Mouse (Mus musculus) testis, postnatal 14 days (tissue): ENCODE measurements at regions not wholly inside any gene's neighbourhood (a gene's known extent, or its start where the extent isn't known, plus 50 kb on each side); places are given as distances from the start of the nearest gene placed in this dataset.

Experiments used
- DNase-seq: peaks from one replicate; pipeline ENCODE4 v3.0.0; 2021; ENCODE audit warnings: low spot score

DNA sequence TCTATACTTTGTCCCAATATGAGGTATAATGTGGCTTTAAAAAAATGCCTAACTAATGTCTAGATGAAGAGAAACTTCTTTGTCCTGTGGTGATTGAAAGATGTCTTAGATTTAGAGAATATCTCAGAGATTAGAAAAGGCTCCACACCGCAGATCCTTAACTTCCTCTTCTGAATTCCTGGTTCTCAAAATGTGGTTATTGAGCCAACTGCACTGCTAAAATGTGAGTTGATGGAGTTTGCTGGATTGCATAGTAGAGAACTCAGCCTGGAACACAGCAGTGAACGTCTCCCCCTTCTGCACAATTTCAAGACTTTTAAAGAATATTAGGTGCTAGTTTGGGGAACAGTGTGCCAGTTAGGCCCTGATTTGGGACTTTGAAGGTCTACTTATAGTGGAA lies 312.7 kb upstream of the Cd180 start:
- DNase-seq: no peak

DNA sequence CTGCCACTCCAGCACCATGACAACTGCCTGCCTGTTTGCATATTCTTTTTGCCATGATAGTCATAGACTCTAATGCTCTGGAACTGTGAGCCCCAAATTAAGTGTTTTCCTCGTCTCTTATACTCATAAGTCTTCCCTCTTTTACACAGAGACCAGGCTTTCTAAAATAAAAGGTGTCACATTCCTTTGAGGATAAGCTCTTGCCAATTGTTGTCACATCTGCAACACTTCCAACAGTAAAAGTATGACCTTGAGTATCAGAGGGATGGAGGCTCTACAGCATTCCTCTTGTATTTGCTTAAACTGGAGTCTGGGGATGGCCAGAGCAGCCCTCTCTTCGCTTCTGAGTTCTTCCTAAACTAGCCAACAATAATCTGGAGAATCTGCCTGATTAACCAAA lies 301.4 kb upstream of the Cd180 start:
- no peak for DNase-seq

DNA sequence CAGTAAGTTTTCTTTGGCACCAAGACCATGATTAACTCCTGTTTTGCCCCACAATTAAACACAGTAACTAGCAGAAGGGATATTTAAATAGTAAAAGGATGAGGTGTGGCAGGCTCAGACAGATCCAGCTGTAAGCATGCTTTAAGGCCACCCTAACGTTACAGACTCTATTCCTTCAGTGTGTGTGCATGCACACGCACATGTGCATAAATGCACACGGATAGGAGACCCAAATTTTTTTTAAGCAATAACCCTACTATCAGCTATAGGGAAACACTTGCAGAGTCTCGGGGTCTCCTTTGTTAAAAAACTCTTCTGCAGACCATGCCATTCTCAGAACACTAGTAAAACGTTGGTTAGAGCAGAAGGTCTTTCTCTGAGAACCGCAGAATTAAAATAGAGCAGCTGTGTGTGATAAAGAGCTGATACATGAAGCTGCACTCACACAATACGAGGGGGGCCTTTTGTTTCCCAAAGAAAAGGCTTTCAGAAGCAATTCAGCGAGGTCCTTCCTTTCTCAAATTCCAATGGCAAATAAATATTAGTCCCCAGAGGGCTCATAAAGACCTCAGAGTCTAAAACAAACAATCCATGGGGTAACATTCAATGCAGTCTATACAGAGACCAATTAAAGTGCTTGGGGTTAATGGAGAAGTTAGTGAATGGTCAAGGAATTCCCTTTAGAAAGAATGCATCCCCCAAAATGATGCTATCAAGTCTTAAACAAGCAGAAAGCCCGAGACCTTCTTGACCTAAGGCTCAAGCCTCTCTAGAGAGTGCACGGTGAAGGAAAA lies 300.3 kb upstream of the Cd180 start:
- DNase-seq: no peak

DNA sequence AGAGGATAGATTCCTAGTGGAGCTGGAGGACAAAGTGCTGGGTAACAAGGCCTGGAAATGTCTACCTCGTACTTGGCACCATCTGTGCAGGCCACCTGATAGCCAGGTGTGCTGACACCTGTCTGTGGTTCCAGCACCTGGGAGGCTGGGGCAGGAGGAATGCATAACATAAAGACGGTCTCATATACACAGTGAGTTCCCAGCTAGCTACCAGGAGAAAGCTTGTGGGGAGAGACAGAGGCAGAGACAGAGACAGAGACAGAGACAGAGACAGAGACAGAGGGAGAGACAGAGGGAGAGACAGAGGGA lies 299.7 kb upstream of the Cd180 start:
- DNase-seq: no peak

DNA sequence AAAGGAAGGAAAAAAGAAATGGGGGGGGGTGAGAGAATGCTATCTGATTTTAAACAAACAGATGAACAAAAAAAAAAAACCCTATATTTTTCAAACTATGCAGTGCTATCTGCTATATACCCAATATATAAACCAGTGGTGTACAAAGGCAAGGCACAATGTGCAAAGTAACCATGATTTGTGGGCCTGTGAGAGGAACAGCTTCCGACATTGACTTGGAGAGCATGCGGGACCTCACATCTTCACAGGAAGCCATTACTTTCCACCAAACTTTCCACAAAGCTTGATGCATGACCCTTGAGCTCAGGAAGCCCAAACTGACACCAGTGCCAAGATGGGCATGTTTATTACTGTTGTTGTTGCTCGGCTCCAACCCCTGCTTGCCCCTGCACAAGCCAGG lies 299.3 kb upstream of the Cd180 start:
- DNase-seq: no peak

DNA sequence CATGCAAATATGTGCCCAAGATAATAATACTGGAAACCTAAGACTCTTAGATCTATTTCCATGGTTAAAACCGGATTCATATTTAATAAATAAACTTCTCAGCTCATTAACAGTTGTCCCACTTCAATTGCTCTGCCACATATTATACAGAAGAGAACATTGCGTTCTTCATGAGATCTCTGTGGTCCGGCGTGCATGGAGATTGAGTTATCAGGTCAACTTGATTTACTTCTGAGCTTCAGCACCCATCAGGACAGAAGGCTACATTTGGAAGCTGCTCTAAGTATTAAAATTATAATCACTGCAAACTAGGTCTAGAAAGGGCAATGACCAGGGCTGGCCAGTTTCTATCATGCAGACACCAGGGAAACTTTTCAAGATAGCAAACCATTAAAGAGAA lies 295.9 kb upstream of the Cd180 start:
- DNase-seq: no peak

DNA sequence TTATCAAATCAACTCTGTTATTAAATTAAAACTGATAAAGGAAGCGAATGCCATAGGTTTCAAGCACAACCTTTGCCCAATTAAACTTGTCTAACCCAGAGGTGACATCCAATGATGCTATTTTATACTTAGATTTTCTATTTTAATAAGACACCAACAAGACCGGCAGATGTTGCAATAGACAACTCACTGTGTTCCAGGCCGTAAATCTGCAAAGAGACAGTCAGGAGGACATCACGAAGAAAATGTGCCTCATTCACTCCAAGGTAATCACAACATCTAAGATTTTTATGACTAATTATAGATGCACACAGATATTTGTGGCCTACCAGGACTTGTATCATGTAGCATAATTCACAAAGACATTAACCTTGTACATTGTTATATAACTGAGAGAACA lies 281.5 kb upstream of the Cd180 start:
- no peak for DNase-seq

DNA sequence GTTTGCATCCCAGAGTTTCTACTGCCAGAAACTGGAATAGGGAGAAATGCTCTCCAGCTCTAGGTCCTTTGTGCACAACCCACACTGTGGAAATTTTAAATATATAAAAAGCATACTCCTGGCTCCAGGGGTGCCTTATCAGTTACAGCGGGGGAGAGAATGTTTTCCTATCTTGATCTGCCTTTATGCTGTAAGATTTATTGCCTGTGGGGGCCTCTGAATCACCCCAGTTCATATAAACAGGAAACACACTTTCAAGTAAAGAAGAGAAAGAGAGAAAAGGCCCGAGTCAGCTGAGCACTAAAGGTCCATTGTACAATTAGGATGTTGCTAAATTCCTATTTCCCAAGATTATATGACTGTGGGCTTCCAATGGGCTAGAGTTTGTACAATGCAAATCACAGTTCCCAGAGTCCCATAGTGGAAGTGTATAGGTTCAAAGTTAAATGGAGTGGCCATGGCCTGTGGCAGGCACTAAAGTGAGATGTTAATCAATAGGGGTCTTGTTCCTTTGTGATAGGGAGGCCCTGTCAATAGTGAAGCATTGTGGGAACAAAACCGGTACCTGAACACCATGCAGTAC lies 258.9 kb upstream of the Cd180 start:
- no peak for DNase-seq

DNA sequence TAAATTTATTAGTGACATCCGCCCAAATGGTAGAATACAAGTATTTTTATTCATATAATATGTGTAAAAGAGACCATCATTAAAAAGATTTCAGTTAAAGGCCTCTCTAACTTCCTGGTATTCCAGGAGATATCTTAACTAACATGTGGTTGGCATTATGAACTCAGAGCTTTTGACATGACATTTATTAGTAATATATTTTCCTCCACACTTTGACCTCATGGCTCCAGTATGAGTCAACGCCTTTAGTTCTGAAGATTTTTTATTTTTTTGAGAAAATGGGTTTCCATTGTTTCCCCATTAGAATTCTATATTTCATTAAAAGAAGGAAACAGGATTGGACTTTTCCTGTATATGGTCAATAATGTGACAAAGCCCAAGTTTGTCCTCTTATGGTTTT lies 250.7 kb upstream of the Cd180 start:
- DNase-seq: no peak

DNA sequence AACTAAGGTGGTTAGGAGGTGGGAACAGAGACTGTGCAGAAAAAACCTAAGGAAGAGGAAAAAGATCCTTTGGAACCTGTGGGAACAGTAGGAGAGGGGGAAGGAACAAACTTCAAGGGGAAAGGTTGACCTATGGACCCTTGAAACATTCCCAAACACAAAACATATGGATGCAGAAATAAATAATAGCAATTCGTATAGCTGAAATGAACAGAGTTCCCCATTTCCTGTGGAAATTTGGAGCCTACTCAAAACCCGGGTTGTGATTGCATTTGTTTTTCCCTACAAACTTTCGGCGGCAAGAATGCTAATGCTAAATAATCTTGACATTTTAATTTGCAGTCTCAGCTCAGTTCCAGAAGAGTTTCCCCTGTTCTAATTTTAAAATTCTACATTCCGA lies 246.0 kb upstream of the Cd180 start:
- no peak for DNase-seq

DNA sequence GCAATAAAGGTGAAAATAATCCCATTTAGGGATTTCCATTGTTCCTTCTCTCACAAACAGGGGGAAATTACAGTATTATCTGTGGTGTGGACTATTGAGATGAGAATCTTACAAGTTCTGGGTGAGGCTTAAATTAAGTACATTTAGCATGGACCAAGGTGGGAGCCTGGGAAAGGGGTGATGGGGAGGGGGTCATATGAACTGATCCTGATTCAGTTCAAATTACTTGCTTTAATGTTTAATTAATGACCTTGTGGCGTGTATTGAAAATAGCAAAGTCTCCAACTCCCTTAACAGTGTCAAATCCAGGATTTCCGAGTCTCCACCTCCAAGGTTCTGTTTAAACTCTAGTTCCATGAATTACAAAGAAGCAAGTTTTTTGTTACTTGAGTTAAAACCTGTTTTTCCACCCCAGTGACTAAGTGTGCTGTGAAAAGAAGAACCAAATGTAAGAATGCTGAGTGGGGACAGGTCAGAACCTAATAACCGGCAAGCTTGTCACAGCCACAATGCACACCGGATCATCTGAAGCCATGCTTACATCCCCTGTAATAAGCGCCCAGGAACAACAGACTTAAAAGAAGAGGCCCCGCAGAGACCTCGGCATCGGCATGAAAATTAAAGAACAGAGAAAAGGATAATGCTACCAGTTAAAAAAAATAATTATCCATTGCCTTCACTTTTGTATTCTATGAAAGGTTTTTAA lies 243.8 kb upstream of the Cd180 start:
- no peak for DNase-seq

DNA sequence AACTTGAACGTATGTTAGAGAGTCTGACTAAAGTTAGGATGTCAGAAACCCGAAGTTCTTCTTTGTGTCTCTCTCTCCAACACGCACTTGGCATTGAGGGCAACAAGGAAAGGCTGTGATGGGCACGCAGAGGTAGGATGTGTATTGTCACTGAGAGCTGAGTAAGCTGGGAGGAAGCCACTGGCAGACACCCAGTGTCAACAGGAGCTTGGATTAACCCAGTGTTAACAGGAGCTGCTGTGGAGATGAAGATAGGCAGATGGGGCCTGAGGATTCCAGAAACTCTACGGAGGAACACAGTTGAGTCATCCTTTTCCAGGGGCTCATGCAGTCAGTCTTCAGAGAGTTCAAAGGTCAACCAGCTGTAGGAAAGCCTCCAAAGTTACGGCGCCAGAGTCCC lies 242.2 kb upstream of the Cd180 start:
- no peak for DNase-seq

DNA sequence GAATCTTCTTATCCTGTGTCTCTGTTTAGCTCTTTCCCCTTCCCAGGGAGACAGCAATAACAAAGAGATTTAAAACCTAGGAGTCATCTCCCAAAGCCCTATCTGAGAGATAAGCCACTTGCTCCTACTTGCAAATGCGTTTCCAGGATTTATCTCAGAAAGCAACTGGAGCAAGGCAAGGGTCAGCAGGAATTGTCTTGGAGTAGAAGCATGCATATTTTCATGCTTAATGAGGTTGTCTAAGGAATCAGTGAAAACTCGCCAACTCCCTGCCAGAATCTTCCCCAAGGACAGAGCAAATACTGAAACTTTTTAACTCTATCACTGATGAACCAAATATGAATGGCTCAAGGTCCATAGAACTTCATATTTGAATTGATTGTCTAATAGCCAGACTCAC lies 234.6 kb upstream of the Cd180 start:
- DNase-seq: no peak

DNA sequence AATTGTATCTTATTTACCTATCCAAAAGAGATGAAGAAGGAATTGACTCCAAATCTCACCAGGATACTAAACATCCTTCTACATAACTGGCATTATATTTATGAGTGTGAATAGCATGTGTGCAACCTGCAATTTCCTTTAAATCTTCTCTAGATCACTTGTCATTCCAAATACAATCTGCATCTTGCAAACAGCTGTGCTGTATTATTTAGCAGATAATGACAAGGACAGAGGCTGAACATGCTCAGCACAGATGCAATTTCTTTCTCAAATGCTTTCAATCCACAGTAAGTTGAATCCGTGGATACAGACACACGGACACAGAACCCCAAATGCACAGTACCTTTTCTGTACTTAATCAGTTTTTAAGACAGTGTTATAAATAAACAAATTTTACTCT lies 229.4 kb upstream of the Cd180 start:
- DNase-seq: no peak

DNA sequence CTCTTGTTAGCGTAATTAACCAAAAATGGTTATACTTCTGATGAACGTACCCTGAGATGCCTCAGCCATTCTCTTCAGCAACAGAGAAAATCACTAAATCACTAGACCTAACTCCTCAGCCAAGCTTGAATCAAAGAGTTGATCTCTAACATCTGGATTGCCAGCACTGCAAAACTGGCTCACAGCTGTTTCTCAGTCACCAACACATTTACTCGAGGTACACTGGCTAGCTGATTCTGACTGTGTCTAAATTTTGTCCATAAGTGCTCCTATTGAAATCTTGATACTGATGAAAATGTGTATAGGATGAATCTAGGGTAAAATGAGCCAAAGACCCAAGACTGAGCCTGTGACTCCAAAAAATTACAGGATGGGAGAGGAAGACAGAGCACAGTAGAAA lies 211.5 kb upstream of the Cd180 start:
- no peak for DNase-seq

DNA sequence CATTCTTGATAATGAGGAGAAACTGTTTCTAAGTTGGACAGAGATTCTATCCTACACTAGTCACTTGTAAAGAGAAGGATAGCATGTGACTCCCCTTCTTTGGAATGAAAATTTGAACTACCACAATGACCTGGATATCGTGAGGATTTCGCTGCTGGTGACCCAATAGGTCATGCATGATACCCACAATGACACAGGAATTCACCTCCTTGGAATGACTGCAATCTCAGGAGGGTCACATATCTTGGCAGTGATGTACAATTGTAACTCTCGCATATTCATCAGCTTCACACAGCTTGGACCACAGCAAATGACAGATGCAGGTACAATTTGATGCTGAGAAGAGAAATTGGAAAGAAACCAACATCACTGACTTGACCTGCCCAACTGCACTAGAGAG lies 210.9 kb upstream of the Cd180 start:
- DNase-seq: no peak

DNA sequence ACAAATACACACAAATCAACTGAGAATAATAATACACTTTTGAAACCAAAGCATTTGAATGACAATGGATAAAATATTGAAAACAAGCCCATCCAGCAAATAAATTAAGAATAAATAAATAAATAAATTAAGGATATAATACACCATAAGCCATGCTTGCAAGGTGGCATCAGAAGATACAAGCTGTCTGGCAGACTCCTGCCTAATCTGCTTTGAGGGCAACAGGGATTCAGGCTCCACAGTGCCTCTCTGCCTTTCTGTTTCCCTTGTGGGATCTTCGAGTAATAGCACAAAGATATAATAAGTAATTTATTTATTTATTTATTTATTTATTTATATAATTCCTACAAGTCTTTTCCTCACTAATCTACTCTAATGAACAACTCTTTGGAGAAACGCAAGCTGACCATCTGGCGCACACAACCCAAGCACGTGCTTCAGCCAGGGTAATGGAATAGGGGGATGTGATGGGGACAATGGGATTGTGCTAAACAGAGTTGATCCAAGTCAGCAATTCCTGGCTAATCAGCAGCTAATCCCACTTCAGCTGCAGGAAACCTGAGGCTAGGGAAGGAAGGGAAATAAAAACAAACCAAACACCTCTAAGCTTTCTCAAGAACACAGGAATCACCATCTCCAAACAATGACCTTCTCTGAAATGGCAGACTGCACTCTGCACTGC lies 205.8 kb upstream of the Cd180 start:
- DNase-seq: no peak

DNA sequence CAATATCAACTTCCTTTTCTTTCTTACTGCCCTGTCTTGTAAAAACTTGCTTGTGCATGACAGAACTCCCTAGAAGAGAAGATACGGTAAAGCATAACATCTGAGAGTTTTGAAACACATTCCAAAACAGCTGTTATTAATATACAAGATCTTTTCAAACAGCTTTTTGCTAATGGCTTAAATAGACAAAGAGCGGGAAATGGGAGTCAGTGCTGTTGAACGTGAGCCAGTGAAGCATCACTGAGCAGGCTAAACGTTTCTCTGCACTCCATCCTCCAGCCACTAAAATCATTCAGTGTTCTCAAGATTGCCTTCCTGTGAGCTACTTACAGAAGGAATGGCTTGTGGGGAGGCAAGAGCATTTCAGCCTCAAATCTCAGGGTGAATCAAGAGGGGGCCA lies 202.0 kb upstream of the Cd180 start:
- no peak for DNase-seq

DNA sequence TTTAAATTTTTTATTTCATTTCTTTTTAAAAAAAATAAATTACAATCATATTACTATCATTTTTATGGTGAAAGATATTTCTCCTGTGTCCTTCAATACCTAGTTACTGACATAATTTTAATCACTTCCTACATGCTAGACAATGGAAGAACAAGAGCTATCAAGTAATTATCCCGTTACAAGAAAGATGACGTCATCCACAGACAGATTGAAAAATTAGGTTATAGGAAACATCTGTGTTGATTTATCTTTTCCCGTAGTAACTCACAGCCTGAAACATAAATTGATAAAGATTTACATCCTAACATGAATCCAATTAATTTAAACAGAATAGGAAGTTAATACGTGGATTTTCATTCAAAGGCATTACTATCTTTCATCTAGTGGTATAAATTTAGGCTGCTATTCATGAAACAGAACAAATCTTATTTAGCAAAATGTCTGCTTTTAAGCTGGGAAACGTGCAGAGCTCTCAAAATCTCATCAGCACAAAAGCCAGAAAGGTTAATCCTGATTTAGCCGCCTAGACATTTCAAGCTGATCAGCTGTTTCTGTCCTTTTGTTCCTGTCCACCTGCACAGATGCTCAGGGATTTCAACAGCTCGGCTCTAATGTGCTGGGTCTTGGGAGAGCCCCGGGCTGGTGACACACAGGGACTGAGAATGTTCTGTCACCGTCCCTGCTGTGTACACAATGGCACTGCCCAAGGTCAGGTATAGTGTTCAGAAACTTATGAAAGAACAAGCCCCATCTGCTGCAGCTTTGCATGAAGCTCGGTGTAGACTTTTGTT lies 189.0 kb upstream of the Cd180 start:
- no peak for DNase-seq

DNA sequence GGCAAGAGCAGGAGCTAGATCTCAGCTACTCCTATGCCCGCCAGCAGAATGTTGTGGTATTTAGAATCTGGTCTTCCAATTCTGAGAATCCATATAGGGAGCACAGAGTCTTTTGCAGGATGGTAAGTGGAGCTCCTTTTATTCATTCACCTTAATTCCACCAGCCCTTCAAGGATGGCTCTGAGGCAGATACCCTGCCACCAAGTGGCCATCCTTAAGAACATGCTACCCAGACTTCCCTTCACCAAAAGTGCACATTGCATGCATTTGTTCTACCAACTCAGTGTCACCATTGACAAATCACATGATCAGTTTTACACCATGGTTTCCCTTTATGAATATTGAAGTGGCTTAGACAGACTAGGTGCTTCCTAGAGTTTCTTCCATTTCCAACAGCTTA lies 186.1 kb upstream of the Cd180 start:
- no peak for DNase-seq

DNA sequence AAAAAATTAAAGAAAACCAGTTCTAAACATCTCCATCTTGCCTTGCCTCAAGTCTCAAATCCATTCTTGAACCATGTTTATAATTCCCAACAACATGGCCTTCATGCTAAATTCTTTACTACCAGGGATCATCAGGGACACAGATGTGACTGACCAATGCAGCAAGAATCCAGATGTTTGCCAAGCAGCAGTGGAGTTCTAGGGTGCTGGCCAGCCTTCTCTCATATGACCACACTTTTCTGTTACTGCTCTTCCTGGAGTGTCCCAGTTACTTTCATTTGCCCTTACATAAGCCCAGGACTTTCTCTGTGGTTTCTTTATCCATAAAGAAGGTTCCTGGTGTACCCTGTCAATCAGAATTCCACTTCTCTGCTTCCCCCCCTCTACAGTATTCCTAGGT lies 185.4 kb upstream of the Cd180 start:
- DNase-seq: no peak

DNA sequence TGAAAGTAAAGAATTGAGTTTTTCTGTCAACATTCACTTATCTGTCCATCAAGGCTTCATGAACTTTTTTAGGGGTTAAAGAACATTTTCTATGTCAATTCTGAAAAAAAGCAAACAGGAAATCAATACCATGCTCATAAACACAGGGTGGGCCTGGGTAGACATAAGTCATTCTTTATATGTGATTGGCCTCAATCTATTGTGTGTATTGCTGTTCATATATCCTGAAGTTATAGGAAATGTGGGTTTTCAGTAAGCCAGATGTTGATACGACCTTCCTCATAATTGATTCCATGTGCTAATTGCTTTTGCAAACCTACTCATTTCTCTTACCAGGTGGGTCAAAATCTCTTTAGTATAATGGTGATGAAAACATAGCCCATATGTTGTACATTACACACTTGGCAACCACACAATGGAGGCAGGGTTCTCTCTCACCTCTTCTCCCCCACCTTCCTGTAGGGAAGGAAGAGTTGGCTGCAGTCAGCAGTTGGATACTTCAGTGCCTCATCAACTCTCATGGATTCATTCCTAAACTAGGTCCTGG lies 182.6 kb upstream of the Cd180 start:
- DNase-seq: no peak
